Mouse (Mus musculus) cortical plate, adult 2 months (tissue): ENCODE results near the gene Aacs.

ENCODE experiments used
- CTCF ChIP-seq: fragments of 200-500 bp; IDR thresholded peaks from 2 replicates; pipeline ENCODE4 v1.5.1; 2011; ENCODE audit warnings: mild to moderate bottlenecking, control low read depth, low read length; ENCODE audit not compliant: insufficient read depth; ENCODE audit errors: extremely low read depth
- POLR2A ChIP-seq: fragments of 200-500 bp; IDR thresholded peaks from 2 replicates; pipeline ENCODE4 v1.6.1; 2011; ENCODE audit warnings: mild to moderate bottlenecking, low read length, control low read depth; ENCODE audit not compliant: insufficient read depth; ENCODE audit errors: extremely low read depth

DNA sequence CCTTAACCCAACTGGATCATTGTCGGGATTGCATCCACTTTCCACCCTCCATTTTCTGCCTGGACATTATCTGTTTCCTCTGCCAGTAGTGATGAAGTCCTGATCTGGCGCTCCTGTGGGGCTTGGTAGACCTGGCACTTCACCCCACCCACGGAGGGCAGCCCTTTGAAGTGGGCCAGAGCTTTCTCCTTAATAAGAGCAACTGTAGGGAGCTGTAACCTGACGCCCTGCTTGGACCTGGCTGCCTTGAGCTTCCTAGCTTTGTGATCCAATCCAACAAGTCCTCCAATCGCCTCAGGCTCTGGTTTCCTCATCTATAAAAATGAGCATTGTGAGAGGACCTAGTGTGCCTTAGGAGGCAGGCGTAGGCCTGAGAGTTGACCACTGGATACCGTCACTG lies 1.9 kb downstream of the Aacs start:
- TF ChIP-seq CTCF: no peak
- TF ChIP-seq POLR2A: no peak
